Mouse (Mus musculus) spleen, adult 2 months (tissue): ENCODE measurements around the gene Mmp23.

ENCODE experiments used
- CTCF ChIP-seq: fragments of 200-500 bp; IDR thresholded peaks from 2 replicates; pipeline ENCODE4 v1.5.1; 2011; ENCODE audit warnings: mild to moderate bottlenecking, inconsistent platforms; ENCODE audit not compliant: insufficient read depth, insufficient read length, insufficient replicate concordance; ENCODE audit errors: extremely low read depth
- POLR2A ChIP-seq: fragments of 200-500 bp; IDR thresholded peaks from 2 replicates; pipeline ENCODE4 v1.6.1; 2011; ENCODE audit warnings: low read depth, low read length, inconsistent platforms

GRCm38 (mm10) chr4:155649355-155649754 is 3.8 kb downstream of the Mmp23 start:
- TF ChIP-seq CTCF = no peak
- no peak for TF ChIP-seq POLR2A
